ENCODE assay signal across 24 mouse cellular contexts in the genomic region with DNA sequence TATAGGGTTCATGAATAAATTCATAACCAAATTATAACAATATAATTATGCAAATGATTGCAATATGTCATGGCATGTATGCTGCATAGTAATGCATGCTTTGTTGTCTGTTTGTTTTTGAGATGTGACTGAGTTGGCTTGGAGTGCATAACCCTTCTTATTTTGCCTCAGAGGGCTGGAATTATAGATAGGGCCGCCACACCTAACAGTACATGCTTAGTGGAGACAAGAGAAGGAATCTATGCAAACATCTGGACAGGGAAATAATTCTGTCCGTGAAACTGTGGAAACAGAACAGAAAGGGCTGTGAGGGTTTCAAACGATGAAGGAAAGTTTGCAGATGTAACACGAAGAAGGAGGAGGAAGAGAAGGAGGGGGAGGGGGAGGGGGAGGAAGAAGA.
DNase-seq lines count a peak whose midpoint lies in the region; ATAC-seq and TF ChIP-seq lines count a peak whose summit lies in the region.
"Had no signal": no experiment of that assay in that cellular context is flagged by ENCODE, and none has a peak within 500 bp of the region (broad histone marks: within the 10 kb centered on the region; RNA-seq: fewer than 3 reads in every experiment).

No protein-coding gene starts in this region.

- H3K4me1 ChIP-seq in liver, embryonic 11.5 days (replicated peaks; ENCODE audit: control insufficient read depth, insufficient read depth, low read length), result peaks cover 2% of the 10 kb centered on the region
- peaks cover 0 to 21% of the 10 kb centered on the region in 2 experiments; a peak in 2 of 4 replicates for H3K4me1 ChIP-seq in liver, embryonic 14.5 days (replicated peaks; ENCODE audit: control insufficient read depth in 2 of 2, insufficient read depth in 2 of 2, low read length in 1 of 2)

- H3K4me2 ChIP-seq in liver, embryonic 11.5 days, result no peak overlapping the region
- peak overlapping the region; percentile 22; the same call in 1 of the 2 replicates for H3K4me2 ChIP-seq in liver, embryonic 14.5 days (ENCODE audit: low read depth)
- H3K4me2 ChIP-seq: embryonic facial prominence, embryonic 12.5 days; forebrain, embryonic 13.5 days; heart, embryonic 11.5 days; heart, embryonic 15.5 days; hindbrain, embryonic 14.5 days had no signal

- peak; percentile 68 for ATAC-seq in liver, embryonic 11.5 days (replicated peaks; ENCODE audit: low FRiP score)
- peak; percentile 70 for ATAC-seq in liver, embryonic 14.5 days (ENCODE audit: insufficient read depth)
- ATAC-seq in megakaryocyte progenitor cell, adult 5-6 weeks (replicated peaks; ENCODE audit: poor library complexity), result peak; percentile 61
- ATAC-seq in activated CD4-positive, CD25-positive, alpha-beta regulatory T cell, adult 4 months, result no peak
- ATAC-seq: forebrain, embryonic 13.5 days; forebrain, postnatal 0 days; Patski had no signal

- no peak overlapping the region for H3K4me3 ChIP-seq in liver, embryonic 11.5 days (ENCODE audit: low read depth, low read length)
- no peak overlapping the region for H3K4me3 ChIP-seq in liver, embryonic 14.5 days (ENCODE audit: insufficient read depth in 1 of 2, low read depth in 2 of 2, low read length in 2 of 2)
- H3K4me3 ChIP-seq: embryonic facial prominence, embryonic 12.5 days; forebrain, embryonic 13.5 days; gastrocnemius, adult 2 months; heart, embryonic 15.5 days; hindbrain, embryonic 10.5 days had no signal

- no peak overlapping the region for H3K27ac ChIP-seq in liver, embryonic 11.5 days (ENCODE audit: low read depth, low read length)
- peak overlapping the region; percentile 1; the same call in 1 of the 2 replicates for H3K27ac ChIP-seq in liver, embryonic 14.5 days
- H3K27ac ChIP-seq: embryonic facial prominence, embryonic 12.5 days; forebrain, embryonic 13.5 days; hindbrain, embryonic 10.5 days; hindbrain, embryonic 14.5 days had no signal

- DNase-seq in liver, embryonic 11.5 days (ENCODE audit: low spot score), result no peak
- DNase-seq in liver, result no peak
- peak in 2 of 3 experiments; percentile 17 to 28 for DNase-seq in liver, embryonic 14.5 days (ENCODE audit: low read depth in 3 of 3, low spot score in 3 of 3)
- no peak for DNase-seq in ovary, adult 18-20 months (ENCODE audit: low spot score)
- no peak for DNase-seq in lung, postnatal 10 days
- DNase-seq: adrenal gland, adult 2 months; adrenal gland, postnatal 36 days; cerebellum, adult 11 months; cerebellum, adult 8-10 months; cerebellum, postnatal 25 days; forebrain, postnatal 0 days; gastrocnemius, adult 2 months; gastrocnemius, postnatal 25 days; heart, postnatal 14 days had no signal

- H3K9me3 ChIP-seq in liver, embryonic 11.5 days (ENCODE audit: control insufficient read depth, low read length), result peaks cover 2% of the 10 kb centered on the region; the same call in 1 of the 2 replicates
- no peaks in the 10 kb centered on the region; the same call in 1 of the 2 replicates for H3K9me3 ChIP-seq in liver, embryonic 14.5 days (ENCODE audit: control insufficient read depth, low read length)
- H3K9me3 ChIP-seq: embryonic facial prominence, embryonic 12.5 days; heart, embryonic 15.5 days had no signal

- no peaks in the 10 kb centered on the region for H3K36me3 ChIP-seq in liver, embryonic 11.5 days (ENCODE audit: control insufficient read depth, insufficient read depth, low read length)
- no peaks in the 10 kb centered on the region for H3K36me3 ChIP-seq in liver, embryonic 14.5 days (replicated peaks; ENCODE audit: control insufficient read depth, insufficient read depth, low read depth)
- H3K36me3 ChIP-seq: embryonic facial prominence, embryonic 12.5 days; heart, embryonic 15.5 days; hindbrain, embryonic 10.5 days had no signal

- H3K9ac ChIP-seq in liver, embryonic 11.5 days (ENCODE audit: low read depth, low read length), result no peak overlapping the region
- no peak overlapping the region for H3K9ac ChIP-seq in liver, embryonic 14.5 days (replicated peaks)
- H3K9ac ChIP-seq: embryonic facial prominence, embryonic 12.5 days; forebrain, embryonic 13.5 days; forebrain, postnatal 0 days; heart, embryonic 15.5 days; hindbrain, embryonic 14.5 days had no signal

- no peak for TF ChIP-seq CTCF in liver, embryonic 14.5 days (IDR thresholded peaks at IDR 0.05; ENCODE audit: low read depth)

- H3K27me3 ChIP-seq in liver, embryonic 11.5 days (replicated peaks; ENCODE audit: control insufficient read depth, insufficient read depth, low read length), result no peaks in the 10 kb centered on the region
- H3K27me3 ChIP-seq in liver, embryonic 14.5 days (ENCODE audit: control insufficient read depth, insufficient read depth, low read length), result no peaks in the 10 kb centered on the region
- H3K27me3 ChIP-seq: CH12.LX; embryonic facial prominence, embryonic 12.5 days; forebrain, embryonic 13.5 days; heart, embryonic 15.5 days; Patski had no signal

- TF ChIP-seq EP300 in liver, embryonic 14.5 days (IDR thresholded peaks at IDR 0.05; ENCODE audit: low read depth), result peak; percentile 70

- 61% methylated on average over 4 of the region's 4 CpGs for WGBS in liver, embryonic 11.5 days
- WGBS in liver, embryonic 14.5 days (ENCODE audit: insufficient replicate concordance), result 27% methylated on average over 4 of the region's 4 CpGs

Comparison
In these comparisons a context has a peak if more than half of its experiments do, and no peak if none do; other contexts are left out.
1. DNase-seq: peak in liver, embryonic 14.5 days (2 of 3); none in liver, embryonic 11.5 days (single experiment), liver (single experiment), ovary, adult 18-20 months (single experiment) and lung, postnatal 10 days (single experiment).